Mouse (Mus musculus) spleen, adult 2 months (tissue): ENCODE results near the gene D330045A20Rik. TPM values are rescaled to one million over a fixed set of nuclear protein-coding genes. Genes with fewer than 3 reads are reported as not detected.

ENCODE experiments used
- DNase-seq, 2 experiments: peaks; one replicate each; pipeline versions ENCODE4 v3.0.0 to v3.0.0-alpha.2; 2012 to 2021; ENCODE audit warnings: low spot score in 2 of 2, low read depth in 1 of 2
- H3K27ac ChIP-seq: fragments of 200-500 bp; 2 replicates; pipeline ENCODE4 v1.5.1; 2012; ENCODE audit warnings: low read length, inconsistent platforms; ENCODE audit not compliant: insufficient read depth
- H3K27me3 ChIP-seq: fragments of 200-500 bp; 2 replicates; pipeline ENCODE4 v1.6.1; 2012; ENCODE audit warnings: mild to moderate bottlenecking, moderate library complexity, low read length, inconsistent platforms; ENCODE audit not compliant: control insufficient read depth, insufficient read depth
- H3K36me3 ChIP-seq: fragments of 200-500 bp; 2 replicates; pipeline ENCODE4 v1.6.1; 2012; ENCODE audit warnings: mild to moderate bottlenecking, low read length, inconsistent platforms; ENCODE audit not compliant: control insufficient read depth, insufficient read depth
- H3K4me1 ChIP-seq: fragments of 200-500 bp; 2 replicates; pipeline ENCODE4 v1.6.1; 2011; ENCODE audit warnings: inconsistent platforms; ENCODE audit not compliant: control insufficient read depth, insufficient read depth, insufficient read length
- H3K4me3 ChIP-seq: fragments of 200-500 bp; 2 replicates; pipeline ENCODE4 v1.5.1; 2011; ENCODE audit warnings: mild to moderate bottlenecking, inconsistent platforms; ENCODE audit not compliant: insufficient read depth, insufficient read length; ENCODE audit errors: extremely low read depth
- CTCF ChIP-seq: fragments of 200-500 bp; IDR thresholded peaks from 2 replicates; pipeline ENCODE4 v1.5.1; 2011; ENCODE audit warnings: mild to moderate bottlenecking, inconsistent platforms; ENCODE audit not compliant: insufficient read depth, insufficient read length, insufficient replicate concordance; ENCODE audit errors: extremely low read depth
- POLR2A ChIP-seq: fragments of 200-500 bp; IDR thresholded peaks from 2 replicates; pipeline ENCODE4 v1.6.1; 2011; ENCODE audit warnings: low read depth, low read length, inconsistent platforms
- WGBS: fragments of 180-500 bp; shearing (Covaris S2); methylation state at CpG from one replicate; pipeline ENCODE4 v1.1.7; 2018; 5-methylcytosine and 5-hydroxymethylcytosine counted together
- polyA plus RNA-seq: library from polyadenylated mRNA; depleted of rRNA; stranded (reverse); fragments of >200 nt; gene quantifications from 2 replicates; pipeline ENCODE4 v1.2.3, GENCODE M21; 2012

D330045A20Rik gene
- polyA plus RNA-seq, 1 experiment, result not detected

GRCm38 (mm10) chrX:139516156-139516555 lies 36.0 kb downstream of the D330045A20Rik start:
- Histone ChIP-seq H3K4me1 (no peaks in the 10 kb centered on the region), H3K36me3 (no peaks in the 10 kb centered on the region), H3K4me3 (no peak overlapping the region), H3K27me3 (no peaks in the 10 kb centered on the region), H3K27ac (no peak overlapping the region)
- 86% methylated on average over 2 of the region's 2 CpGs for WGBS
- TF ChIP-seq CTCF (no peak), POLR2A (no peak)
- no peak for DNase-seq

- no peaks in the 10 kb centered on the region for H3K27me3 ChIP-seq
- no peak overlapping the region for H3K4me3 ChIP-seq
- no peaks in the 10 kb centered on the region for H3K36me3 ChIP-seq
- no peak for TF ChIP-seq POLR2A
- TF ChIP-seq CTCF, result no peak
- no peak for DNase-seq
- no peaks in the 10 kb centered on the region for H3K4me1 ChIP-seq
- H3K27ac ChIP-seq, result no peak overlapping the region
- 80% methylated on average over 2 of the region's 2 CpGs for WGBS
Measured at GRCm38 (mm10) chrX:139519251-139519650, 39.1 kb downstream of the D330045A20Rik start.

DNA sequence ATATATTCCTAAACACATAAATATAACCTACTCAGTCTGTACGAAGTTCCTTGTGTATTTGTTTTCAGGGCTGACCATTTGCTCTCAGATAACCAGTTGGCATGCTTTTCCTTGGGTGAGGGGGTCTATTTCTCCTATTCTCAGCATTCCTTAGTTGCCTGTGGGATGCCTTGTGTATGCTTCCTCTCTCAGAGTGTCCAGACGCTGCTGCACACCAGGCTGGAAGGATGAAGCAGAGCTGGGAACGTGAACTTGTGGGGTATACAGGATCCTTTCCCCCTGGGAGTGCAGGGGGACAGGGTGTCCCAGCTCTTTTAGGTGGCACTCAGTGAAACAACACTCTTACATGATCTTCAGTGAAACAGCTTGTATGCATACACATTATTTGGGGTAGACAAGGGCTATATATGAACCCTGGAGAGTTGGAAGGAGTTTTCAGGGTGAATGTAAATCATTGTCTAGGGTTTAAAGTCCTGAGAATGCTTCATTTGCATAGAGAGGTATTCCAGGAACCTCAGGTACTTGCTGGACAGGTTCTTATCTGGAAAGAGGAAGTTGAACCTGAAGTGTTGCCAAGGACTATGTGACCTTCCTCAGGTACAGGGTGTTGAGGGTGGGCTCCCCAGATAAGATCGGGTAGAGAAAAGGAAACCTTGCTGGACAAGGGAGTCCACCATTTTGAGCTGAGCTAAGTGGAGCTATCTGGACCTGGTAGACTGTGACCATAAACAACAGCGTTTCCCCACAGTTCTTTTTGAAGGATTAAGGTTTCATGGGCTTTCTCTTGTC lies 44.3 kb downstream of the D330045A20Rik start:
- Histone ChIP-seq H3K4me1 (no peaks in the 10 kb centered on the region), H3K27me3 (no peaks in the 10 kb centered on the region), H3K36me3 (no peaks in the 10 kb centered on the region), H3K27ac (no peak overlapping the region), H3K4me3 (no peak overlapping the region)
- TF ChIP-seq POLR2A, result no peak
- no peak for TF ChIP-seq CTCF
- DNase-seq, result no peak
- WGBS, result 69% methylated on average over 5 of the region's 5 CpGs

- Histone ChIP-seq H3K4me1 (no peaks in the 10 kb centered on the region), H3K27me3 (no peaks in the 10 kb centered on the region), H3K4me3 (no peak overlapping the region), H3K27ac (no peak overlapping the region), H3K36me3 (no peaks in the 10 kb centered on the region)
- TF ChIP-seq CTCF, result no peak
- no peak for TF ChIP-seq POLR2A
- 80% methylated on average over 2 of the region's 2 CpGs for WGBS
- DNase-seq, result no peak
Measured at GRCm38 (mm10) chrX:139525724-139526123, 45.6 kb downstream of the D330045A20Rik start.

GRCm38 (mm10) chrX:139526984-139527383 lies 46.8 kb downstream of the D330045A20Rik start:
- H3K27ac ChIP-seq, result no peak overlapping the region
- WGBS, result 87% methylated on average over 4 of the region's 4 CpGs

DNA sequence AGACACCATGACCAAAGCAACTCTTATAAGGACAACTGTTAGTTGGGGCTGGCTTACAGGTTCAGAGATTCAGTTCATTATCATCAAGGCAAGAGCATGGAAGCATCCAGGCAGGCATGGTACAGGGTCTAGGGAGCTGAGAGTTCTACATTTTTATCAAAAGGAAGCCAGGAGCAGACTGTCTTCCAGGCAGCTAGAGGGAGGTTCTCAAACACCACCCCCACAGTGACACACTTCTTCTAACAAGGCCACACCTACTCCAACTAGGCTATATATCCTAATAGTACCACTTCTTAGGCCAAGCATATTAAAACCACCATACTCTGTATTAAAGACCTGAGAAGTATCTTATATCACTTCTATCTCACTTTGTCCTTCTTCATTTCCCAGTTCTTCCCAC lies 49.5 kb downstream of the D330045A20Rik start:
- no peak for TF ChIP-seq POLR2A
- no peak for TF ChIP-seq CTCF
- Histone ChIP-seq H3K27ac (no peak overlapping the region), H3K4me3 (no peak overlapping the region), H3K27me3 (no peaks in the 10 kb centered on the region), H3K4me1 (no peaks in the 10 kb centered on the region), H3K36me3 (no peaks in the 10 kb centered on the region)
- DNase-seq, result no peak

More at GRCm38 (mm10) chrX:139526984-139527383, 46.8 kb downstream of the D330045A20Rik start:
- Histone ChIP-seq H3K4me3 (no peak overlapping the region), H3K27me3 (no peaks in the 10 kb centered on the region), H3K4me1 (no peaks in the 10 kb centered on the region), H3K36me3 (no peaks in the 10 kb centered on the region)
- no peak for DNase-seq
- TF ChIP-seq CTCF (no peak), POLR2A (no peak)

GRCm38 (mm10) chrX:139532293-139532692 lies 52.1 kb downstream of the D330045A20Rik start:
- Histone ChIP-seq H3K4me1 (no peaks in the 10 kb centered on the region), H3K4me3 (no peak overlapping the region), H3K36me3 (no peaks in the 10 kb centered on the region), H3K27me3 (no peaks in the 10 kb centered on the region), H3K27ac (no peak overlapping the region)
- TF ChIP-seq CTCF (no peak), POLR2A (no peak)
- 75% methylated on average over 4 of the region's 4 CpGs for WGBS
- DNase-seq, result no peak
